Mouse (Mus musculus) lung, postnatal 0 days (tissue): ENCODE results near the gene Slc12a8. TPM values are rescaled to one million over a fixed set of nuclear protein-coding genes. Genes with fewer than 3 reads are reported as not detected.
A peak's percentile ranks its signal among the peaks of the same experiment; 100 is the strongest.

Source experiments
- ATAC-seq: fragments of 200-750 bp; cut with Nextera tagmentation; 2 replicates; pipeline ENCODE4 v1.8.0; 2017; ENCODE audit warnings: moderate library complexity
- DNase-seq: peaks from one replicate; pipeline ENCODE4 v3.0.0-alpha.2; 2016; ENCODE audit warnings: low spot score
- H3K27ac ChIP-seq: fragments of 300-500 bp; sonication (generic); 2 replicates; pipeline ENCODE4 v1.5.1; 2014; ENCODE audit warnings: antibody characterized with exemption, mild to moderate bottlenecking, low read length, mixed read lengths
- H3K27me3 ChIP-seq: fragments of 300-500 bp; sonication (generic); replicated peaks from 2 replicates; pipeline ENCODE4 v1.6.1; 2014; ENCODE audit warnings: low read length, mixed read lengths; ENCODE audit not compliant: insufficient read depth
- H3K36me3 ChIP-seq: fragments of 300-500 bp; sonication (generic); 2 replicates; pipeline ENCODE4 v1.6.1; 2014; ENCODE audit warnings: low read length, mixed read lengths; ENCODE audit not compliant: insufficient read depth
- H3K4me1 ChIP-seq: fragments of 300-500 bp; sonication (generic); 2 replicates; pipeline ENCODE4 v1.6.1; 2014; ENCODE audit warnings: antibody characterized with exemption, low read depth, low read length, mixed read lengths; ENCODE audit not compliant: insufficient read depth
- H3K4me2 ChIP-seq: fragments of 300-500 bp; sonication (generic); replicated peaks from 2 replicates; pipeline ENCODE4 v1.6.1; 2014; ENCODE audit warnings: low read depth, mild to moderate bottlenecking, low read length, moderate library complexity, mixed read lengths
- H3K4me3 ChIP-seq: fragments of 300-500 bp; sonication (generic); 2 replicates; pipeline ENCODE4 v1.5.1; 2014; ENCODE audit warnings: low read depth, low read length
- H3K9ac ChIP-seq: fragments of 300-500 bp; sonication (generic); replicated peaks from 2 replicates; pipeline ENCODE4 v1.6.1; 2014; ENCODE audit warnings: low read depth, mild to moderate bottlenecking
- H3K9me3 ChIP-seq: fragments of 300-500 bp; sonication (generic); 2 replicates; pipeline ENCODE4 v1.6.1; 2016; ENCODE audit warnings: low read length, mixed read lengths
- CTCF ChIP-seq: IDR thresholded peaks from 2 replicates; pipeline ENCODE4 v1.5.1; 2016; ENCODE audit warnings: antibody characterized with exemption, mild to moderate bottlenecking
- EP300 ChIP-seq: IDR thresholded peaks from 2 replicates; pipeline ENCODE4 v1.6.1; 2016; ENCODE audit warnings: antibody characterized with exemption, mild to moderate bottlenecking, control low read depth
- WGBS: fragments of 180-500 bp; shearing (Covaris S2); extraction: QIAGEN DNeasy Blood & Tissue Kit; methylation state at CpG from one replicate; pipeline ENCODE4 v1.1.7; 2014; 5-methylcytosine and 5-hydroxymethylcytosine counted together
- polyA plus RNA-seq: library from polyadenylated mRNA; unstranded; fragments of >200 nt; fragmentation: Nextera tagmentation; extraction: Ambion mirVana; gene quantifications from 2 replicates; pipeline ENCODE4 v1.2.1, GENCODE M21; 2015

Slc12a8 gene
- polyA plus RNA-seq, 1 experiment from 2014 or later, result 0.79 TPM

- Histone ChIP-seq H3K4me3 (no peak overlapping the region), H3K9me3 (no peaks in the 10 kb centered on the region), H3K9ac (no peak overlapping the region), H3K4me1 (peaks cover 16% of the 10 kb centered on the region; the same call in 1 of the 2 replicates), H3K4me2 (no peak overlapping the region), H3K36me3 (no peaks in the 10 kb centered on the region), H3K27ac (no peak overlapping the region), H3K27me3 (no peaks in the 10 kb centered on the region)
- ATAC-seq, result no peak
- WGBS, result 61% methylated on average over 3 of the region's 3 CpGs
- TF ChIP-seq CTCF (no peak), EP300 (no peak)
- peak; percentile 58 for DNase-seq
Measured at GRCm38 (mm10) chr16:33578462-33578861, 61.3 kb downstream of the Slc12a8 start.

GRCm38 (mm10) chr16:33580331-33580730 lies 63.2 kb downstream of the Slc12a8 start:
- Histone ChIP-seq H3K9me3 (no peaks in the 10 kb centered on the region), H3K4me3 (no peak overlapping the region), H3K36me3 (no peaks in the 10 kb centered on the region), H3K27ac (peak overlapping the region; percentile 95), H3K9ac (no peak overlapping the region), H3K4me2 (no peak overlapping the region), H3K27me3 (no peaks in the 10 kb centered on the region), H3K4me1 (peaks cover 26% of the 10 kb centered on the region; the same call in 1 of the 2 replicates)
- DNase-seq, result no peak
- ATAC-seq, result no peak
- 60% methylated on average over 2 of the region's 2 CpGs for WGBS
- TF ChIP-seq EP300, result no peak
- no peak for TF ChIP-seq CTCF

GRCm38 (mm10) chr16:33580736-33581241 lies 63.7 kb downstream of the Slc12a8 start:
- H3K4me3 ChIP-seq, result no peak overlapping the region
- H3K4me1 ChIP-seq, result peaks cover 26% of the 10 kb centered on the region; the same call in 1 of the 2 replicates
- H3K9ac ChIP-seq, result no peak overlapping the region
- ATAC-seq (peak; percentile 69), DNase-seq (peak; percentile 94)
- H3K9me3 ChIP-seq, result no peaks in the 10 kb centered on the region
- no peaks in the 10 kb centered on the region for H3K36me3 ChIP-seq
- TF ChIP-seq CTCF (no peak), EP300 (peak; percentile 77; the same call in 1 of the 2 replicates)
- no peaks in the 10 kb centered on the region for H3K27me3 ChIP-seq
- peak overlapping the region; percentile 95 for H3K27ac ChIP-seq
- no peak overlapping the region for H3K4me2 ChIP-seq

- Histone ChIP-seq H3K4me3 (no peak overlapping the region), H3K9ac (no peak overlapping the region), H3K36me3 (no peaks in the 10 kb centered on the region), H3K4me2 (no peak overlapping the region), H3K4me1 (peaks cover 24% of the 10 kb centered on the region; the same call in 1 of the 2 replicates), H3K27ac (peak overlapping the region; percentile 95), H3K9me3 (no peaks in the 10 kb centered on the region), H3K27me3 (no peaks in the 10 kb centered on the region)
- TF ChIP-seq CTCF, result no peak
- TF ChIP-seq EP300, result peak; percentile 77
- DNase-seq (peak; percentile 89), ATAC-seq (peak; percentile 59)
- 16% methylated on average over 4 of the region's 4 CpGs for WGBS
Measured at GRCm38 (mm10) chr16:33581661-33582099, 64.6 kb downstream of the Slc12a8 start.

GRCm38 (mm10) chr16:33582495-33582894 lies 65.4 kb downstream of the Slc12a8 start:
- Histone ChIP-seq H3K4me3 (no peak overlapping the region), H3K9me3 (no peaks in the 10 kb centered on the region), H3K36me3 (no peaks in the 10 kb centered on the region), H3K4me2 (no peak overlapping the region), H3K27me3 (no peaks in the 10 kb centered on the region), H3K9ac (no peak overlapping the region), H3K4me1 (peaks cover 24% of the 10 kb centered on the region; the same call in 1 of the 2 replicates), H3K27ac (peak overlapping the region; percentile 95)
- 63% methylated on average over 8 of the region's 8 CpGs for WGBS
- TF ChIP-seq EP300 (no peak; the same call in 1 of the 2 replicates), CTCF (no peak)
- peak; percentile 46 for DNase-seq
- no peak for ATAC-seq

GRCm38 (mm10) chr16:33583333-33583732 lies 66.2 kb downstream of the Slc12a8 start:
- 54% methylated on average over 3 of the region's 3 CpGs for WGBS
- Histone ChIP-seq H3K9ac (no peak overlapping the region), H3K4me1 (peaks cover 24% of the 10 kb centered on the region; the same call in 1 of the 2 replicates), H3K27me3 (no peaks in the 10 kb centered on the region), H3K27ac (peak overlapping the region; percentile 94), H3K9me3 (no peaks in the 10 kb centered on the region), H3K36me3 (no peaks in the 10 kb centered on the region), H3K4me2 (peak overlapping the region; percentile 35; the same call in 1 of the 2 replicates), H3K4me3 (no peak overlapping the region)
- no peak for TF ChIP-seq EP300
- no peak for TF ChIP-seq CTCF
- DNase-seq (no peak), ATAC-seq (no peak)
